Mouse (Mus musculus) monocyte, adult 2 months (primary cell): Measurements from ENCODE around the gene Pcbp2.
A peak's percentile ranks its signal among the peaks of the same experiment; 100 is the strongest.

ENCODE experiments used
- DNase-seq, 2 experiments: peaks; one replicate each; pipeline ENCODE4 v3.0.0; 2022; ENCODE audit warnings: low spot score in 2 of 2, low read depth in 1 of 2

Gene Pcbp2

GRCm38 (mm10) chr15:102506464-102506830 lies 36.1 kb downstream of the Pcbp2 start:
- no peak for DNase-seq

- DNase-seq, result no peak
Measured at GRCm38 (mm10) chr15:102506864-102507263, 36.5 kb downstream of the Pcbp2 start.

GRCm38 (mm10) chr15:102507561-102507960 lies 37.2 kb downstream of the Pcbp2 start:
- no peak for DNase-seq

GRCm38 (mm10) chr15:102508336-102508735 lies 38.0 kb downstream of the Pcbp2 start:
- no peak for DNase-seq

- DNase-seq, result no peak
Measured at GRCm38 (mm10) chr15:102510110-102510509, 39.8 kb downstream of the Pcbp2 start.

GRCm38 (mm10) chr15:102510590-102511284 lies 40.4 kb downstream of the Pcbp2 start:
- peak in 1 of 2 experiments; percentile 47 for DNase-seq

- DNase-seq, result no peak
Measured at GRCm38 (mm10) chr15:102511285-102511833, 41.0 kb downstream of the Pcbp2 start.

- no peak for DNase-seq
Measured at GRCm38 (mm10) chr15:102512010-102512409, 41.7 kb downstream of the Pcbp2 start.

- no peak for DNase-seq
Measured at GRCm38 (mm10) chr15:102512471-102512870, 42.1 kb downstream of the Pcbp2 start.

- DNase-seq, result no peak
Measured at GRCm38 (mm10) chr15:102513004-102513403, 42.7 kb downstream of the Pcbp2 start.

GRCm38 (mm10) chr15:102515261-102515660 lies 44.9 kb downstream of the Pcbp2 start:
- no peak for DNase-seq

GRCm38 (mm10) chr15:102515791-102516190 lies 45.5 kb downstream of the Pcbp2 start:
- no peak for DNase-seq

- no peak for DNase-seq
Measured at GRCm38 (mm10) chr15:102516293-102516692, 46.0 kb downstream of the Pcbp2 start.

- no peak for DNase-seq
Measured at GRCm38 (mm10) chr15:102516728-102517404, 46.5 kb downstream of the Pcbp2 start, which contains the start of gene Map3k12. TSS of gene Map3k12 (minus strand) at chr15:102517064.

GRCm38 (mm10) chr15:102517631-102517975 lies 47.3 kb downstream of the Pcbp2 start:
- DNase-seq, result no peak

GRCm38 (mm10) chr15:102517976-102518858 lies 47.9 kb downstream of the Pcbp2 start, which contains the start of gene Tarbp2:
TSS of gene Tarbp2 (plus strand) at chr15:102518192.
- peak; percentile 97 to 98 for DNase-seq

- no peak for DNase-seq
Measured at GRCm38 (mm10) chr15:102518859-102519201, 48.5 kb downstream of the Pcbp2 start.

GRCm38 (mm10) chr15:102519211-102520141 lies 49.1 kb downstream of the Pcbp2 start:
- no peak for DNase-seq

- no peak for DNase-seq
Measured at GRCm38 (mm10) chr15:102520416-102520815, 50.1 kb downstream of the Pcbp2 start.

GRCm38 (mm10) chr15:102521480-102521879 lies 51.1 kb downstream of the Pcbp2 start:
- DNase-seq, result no peak
